Mouse (Mus musculus): ENCODE measurements around the gene Cdh24. TPM values are rescaled to one million over a fixed set of nuclear protein-coding genes. Genes with fewer than 3 reads are reported as not detected.

Cdh24 gene
- 1 to 10 TPM; 2.7 to 3.1 TPM for total RNA-seq (2021)

DNA sequence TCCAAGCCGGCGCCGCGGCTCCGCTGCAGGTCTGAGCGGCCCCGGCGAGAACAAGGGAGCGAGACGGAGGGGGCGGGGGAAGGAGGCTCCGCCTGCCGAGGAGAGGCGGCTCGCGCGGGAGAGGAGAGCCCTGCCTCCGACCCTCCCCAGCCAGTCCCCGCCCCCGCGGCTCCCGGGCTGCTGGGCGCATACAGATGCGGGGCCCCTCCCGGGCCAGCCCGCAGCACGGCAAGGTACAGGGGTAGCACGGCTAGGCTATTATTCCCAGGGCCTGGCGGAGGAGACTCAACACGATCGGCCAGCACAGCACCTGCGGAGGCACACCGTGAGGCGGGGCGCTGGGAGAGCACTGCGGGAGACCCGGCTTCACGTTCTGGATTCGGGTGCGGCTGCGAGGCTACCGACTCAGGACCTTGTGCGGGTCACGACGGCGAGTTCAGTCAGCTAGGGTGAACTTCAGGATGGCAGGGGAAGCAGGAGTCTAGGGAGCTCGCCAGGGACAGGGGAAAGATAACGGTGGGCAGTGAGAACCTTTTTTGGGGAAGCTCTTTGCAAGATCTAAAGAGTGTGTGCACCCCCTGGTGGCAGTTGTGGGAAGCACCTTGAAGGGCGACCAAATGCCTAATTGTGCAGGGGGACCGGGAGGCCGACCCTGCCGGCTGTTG is at the start of gene Cdh24:
Cdh24 (minus strand) TSS at position 60 of the 665 bp plus-strand sequence.
- peak; percentile 93 for DNase-seq

DNA sequence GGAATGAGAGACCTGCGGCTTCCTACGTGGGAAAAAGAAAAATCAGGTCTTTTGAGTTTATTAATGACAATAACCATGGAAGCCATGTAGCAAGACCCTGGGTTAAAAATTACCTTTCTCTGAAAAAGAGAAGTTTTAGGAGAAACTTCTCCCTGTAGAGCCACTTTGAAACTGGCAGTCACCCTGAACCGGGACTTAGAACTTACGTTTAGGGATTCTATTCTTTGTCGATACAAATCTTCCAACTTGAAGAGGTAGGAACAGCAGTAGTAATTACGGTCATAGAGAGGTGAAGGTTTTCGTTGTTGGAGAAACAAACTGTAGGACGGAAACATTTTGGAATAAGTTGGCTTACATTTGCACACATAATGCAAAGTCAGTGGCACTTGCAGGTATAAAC is 46.1 kb upstream of the Cdh24 start:
- no peak for DNase-seq

DNA sequence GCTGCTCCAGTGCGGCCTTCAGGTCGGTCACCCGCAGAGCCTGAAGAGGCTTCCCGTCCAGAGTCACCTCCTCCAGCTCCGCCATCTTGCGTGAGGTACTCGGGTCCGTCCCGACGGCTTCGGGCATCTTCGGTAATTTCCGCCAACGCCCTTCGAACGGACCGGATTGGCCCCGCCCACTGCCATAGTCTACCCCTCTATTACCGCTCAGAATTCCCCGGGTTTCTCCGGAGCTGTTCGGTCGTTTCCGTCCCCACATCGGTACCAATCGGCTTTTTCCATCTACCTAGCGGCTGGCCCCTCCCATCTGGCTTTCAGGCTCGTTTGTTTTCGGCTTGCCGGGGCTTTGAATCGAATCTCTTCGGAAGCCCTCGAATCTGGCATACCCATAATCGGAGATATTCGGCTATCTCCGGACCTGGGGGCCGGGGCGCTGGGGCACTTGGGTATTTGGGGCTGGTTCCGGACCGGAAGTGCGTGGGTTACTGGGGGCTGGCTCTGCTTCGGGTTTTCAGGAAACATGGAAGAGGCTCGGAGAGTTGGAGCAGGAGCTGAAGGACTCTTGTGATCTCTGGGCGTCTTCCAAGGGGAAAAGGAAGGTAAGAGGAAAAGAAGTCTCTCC is 45.5 kb upstream of the Cdh24 start, which contains the start of gene Acin1:
Acin1 (minus strand) TSS at position 410 of the 622 bp plus-strand sequence.
- peak; percentile 100 for DNase-seq

GRCm38 (mm10) chr14:54686063-54686521 is 44.9 kb upstream of the Cdh24 start, which contains the start of gene 1700123O20Rik:
TSS of gene 1700123O20Rik (plus strand) at chr14:54686216.
- DNase-seq, result no peak

GRCm38 (mm10) chr14:54685471-54685870 is 44.3 kb upstream of the Cdh24 start:
- DNase-seq, result no peak

DNA sequence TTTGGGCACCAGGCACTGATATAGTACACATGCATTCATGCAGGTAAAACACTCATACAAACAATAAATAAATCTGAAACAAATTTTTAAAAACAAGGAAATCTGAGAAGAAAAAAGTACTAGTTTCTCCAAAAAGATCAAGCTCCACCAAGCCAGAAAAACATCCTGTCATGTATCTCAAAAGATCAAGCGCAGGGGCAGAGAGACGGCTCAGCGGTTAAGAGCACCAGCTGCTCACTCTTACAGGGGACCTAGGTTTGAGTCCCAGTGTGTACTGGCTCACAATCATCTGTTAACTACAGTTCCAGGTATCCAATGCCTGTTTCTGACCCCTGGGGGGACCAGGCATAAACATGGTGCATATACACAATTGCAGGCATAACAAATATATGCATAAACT is 41.2 kb upstream of the Cdh24 start:
- DNase-seq, result no peak

- DNase-seq, result no peak
These were observed 37.6 kb upstream of the Cdh24 start for GRCm38 (mm10) chr14:54678657-54679304.

- no peak for DNase-seq
These were observed 35.1 kb upstream of the Cdh24 start for GRCm38 (mm10) chr14:54676290-54676689.

- no peak for DNase-seq
These were observed 33.2 kb upstream of the Cdh24 start for GRCm38 (mm10) chr14:54674317-54674716.

DNA sequence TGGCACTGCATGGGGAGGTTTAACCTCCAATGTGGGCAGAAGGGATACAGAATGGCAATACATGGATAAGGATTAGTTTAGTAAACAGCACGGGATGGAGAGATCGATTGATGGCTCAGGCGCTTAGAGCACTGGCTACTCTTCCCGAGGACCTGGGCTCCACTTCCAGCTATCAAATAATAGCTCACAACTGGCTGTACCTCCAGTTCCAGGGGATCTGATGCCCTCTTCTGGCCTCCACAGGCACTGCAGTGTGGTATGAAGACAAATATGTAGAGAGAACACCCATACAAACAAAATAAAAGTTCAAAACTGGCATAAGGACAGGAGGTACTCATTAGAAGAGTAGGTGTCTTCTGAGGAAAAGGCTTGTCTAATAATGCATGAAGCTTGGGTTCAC is 28.2 kb upstream of the Cdh24 start:
- peak; percentile 58 for DNase-seq

DNA sequence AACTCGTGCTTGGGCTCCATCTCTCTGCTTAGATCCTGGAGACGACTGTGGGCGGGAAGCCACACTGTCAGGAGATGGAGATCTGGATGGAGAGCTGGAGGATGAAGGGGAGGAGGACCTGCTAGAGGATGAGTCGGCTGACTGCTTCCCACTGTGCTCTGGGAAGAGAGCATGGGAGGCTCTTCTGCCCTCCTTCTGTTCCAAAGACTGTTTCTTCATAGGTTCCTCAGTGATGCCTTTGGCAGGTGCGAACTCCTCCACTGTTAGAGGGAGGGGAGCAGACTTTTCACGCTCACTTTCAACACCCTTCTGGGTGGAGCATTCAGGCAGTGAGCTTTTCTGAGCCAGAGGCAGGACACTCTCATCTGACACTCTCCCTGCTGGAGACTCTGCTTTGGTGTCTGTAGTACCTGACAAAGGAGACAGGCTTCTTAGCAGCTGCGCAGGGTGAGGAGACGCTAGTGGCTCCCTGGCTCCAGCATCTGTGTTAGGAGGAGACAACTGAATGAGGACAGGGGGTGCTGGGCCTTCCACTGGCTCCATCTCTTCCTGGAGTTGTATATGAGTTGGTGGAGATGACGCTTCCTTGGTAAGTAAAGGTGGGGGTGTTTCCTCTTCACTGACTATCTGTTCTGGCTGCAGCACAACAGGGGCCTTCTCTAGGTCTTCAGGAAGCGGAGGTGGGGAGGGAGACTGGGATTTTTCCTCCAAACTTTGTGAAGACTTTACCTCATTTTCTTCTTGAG is 23.5 kb upstream of the Cdh24 start:
- no peak for DNase-seq

DNA sequence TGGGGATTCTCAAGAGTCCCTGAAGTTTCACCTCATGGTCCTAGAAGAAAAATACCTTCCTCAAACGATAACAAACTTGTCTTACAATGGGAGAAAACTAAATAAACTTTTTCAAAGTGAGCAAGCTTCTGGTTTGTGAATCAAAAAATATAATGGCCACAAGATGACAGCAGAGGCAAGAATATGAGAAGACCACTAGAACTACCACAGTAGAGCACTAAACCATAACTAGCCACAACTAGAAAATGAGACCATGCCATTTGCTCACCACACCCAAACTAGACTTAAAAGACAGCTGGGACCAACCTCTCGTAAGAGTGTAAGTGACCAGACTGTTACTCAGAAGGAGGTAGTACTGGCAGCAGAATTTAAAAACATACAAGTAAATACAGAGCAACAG is 18.8 kb upstream of the Cdh24 start:
- DNase-seq, result no peak

GRCm38 (mm10) chr14:54653496-54653895 is 12.3 kb upstream of the Cdh24 start:
- peak; percentile 88 for DNase-seq

- no peak for DNase-seq
These were observed 11.6 kb upstream of the Cdh24 start for GRCm38 (mm10) chr14:54652787-54653186.

DNA sequence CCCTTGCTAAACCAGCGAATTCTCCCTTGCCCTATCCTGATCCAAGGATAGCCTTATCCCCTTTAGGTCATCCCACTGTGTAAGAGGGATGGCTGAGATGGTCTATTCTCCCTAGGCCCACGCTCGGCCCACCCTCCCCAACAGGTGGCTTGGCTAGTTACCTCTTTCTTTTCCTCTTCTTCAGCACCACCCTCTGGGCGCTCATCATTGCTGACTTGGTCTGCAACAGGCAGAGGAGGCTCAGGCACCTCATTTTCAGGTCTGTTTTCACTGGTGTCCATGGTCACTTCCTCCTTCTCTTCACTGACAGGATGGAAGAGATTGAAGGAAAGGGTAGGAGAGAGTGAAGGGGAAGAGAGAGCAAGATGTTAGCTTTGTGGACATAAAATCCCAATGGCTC is 10.4 kb upstream of the Cdh24 start:
- no peak for DNase-seq

DNA sequence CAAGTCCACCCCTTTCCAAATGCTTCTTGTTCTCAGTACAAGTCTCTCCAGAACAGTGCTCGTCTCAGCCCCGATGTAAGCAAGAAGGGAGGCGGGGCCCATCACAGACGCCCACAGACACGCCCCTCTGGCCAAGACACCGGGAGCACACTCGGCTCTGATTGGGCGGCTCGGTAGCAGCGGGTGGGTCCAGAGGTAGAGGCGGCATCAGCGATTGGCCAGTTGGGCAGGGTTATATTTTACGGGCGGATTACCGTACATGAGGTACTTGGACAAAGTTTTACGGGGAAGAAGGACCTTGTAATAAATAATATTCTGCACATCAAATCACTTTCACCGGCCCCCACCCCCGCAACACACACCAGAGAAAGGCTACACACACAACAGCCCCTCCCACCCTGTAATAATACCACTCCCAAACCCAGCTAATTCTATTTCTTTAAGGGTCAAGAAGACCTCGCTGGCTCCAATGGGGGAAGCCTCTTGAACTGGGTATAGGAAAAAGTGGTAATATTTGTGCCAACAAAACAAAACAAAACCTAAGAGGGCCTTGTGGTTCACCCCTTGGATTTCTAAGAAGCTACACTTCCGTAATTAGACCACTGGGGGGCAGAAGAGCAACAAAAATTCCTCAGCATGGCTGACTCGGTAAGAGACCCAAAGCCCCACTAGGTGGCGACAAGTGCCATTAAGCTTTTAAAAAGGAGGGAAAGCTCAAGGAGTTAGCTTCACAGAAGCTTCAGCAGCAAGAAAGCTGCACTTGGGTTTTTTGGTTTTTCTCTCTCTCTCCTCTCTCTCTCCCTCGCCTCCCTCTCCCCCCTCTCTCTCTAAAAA is 9.7 kb upstream of the Cdh24 start:
- peak; percentile 91 for DNase-seq

- DNase-seq, result no peak
These were observed 6.7 kb upstream of the Cdh24 start for GRCm38 (mm10) chr14:54647900-54648299.

DNA sequence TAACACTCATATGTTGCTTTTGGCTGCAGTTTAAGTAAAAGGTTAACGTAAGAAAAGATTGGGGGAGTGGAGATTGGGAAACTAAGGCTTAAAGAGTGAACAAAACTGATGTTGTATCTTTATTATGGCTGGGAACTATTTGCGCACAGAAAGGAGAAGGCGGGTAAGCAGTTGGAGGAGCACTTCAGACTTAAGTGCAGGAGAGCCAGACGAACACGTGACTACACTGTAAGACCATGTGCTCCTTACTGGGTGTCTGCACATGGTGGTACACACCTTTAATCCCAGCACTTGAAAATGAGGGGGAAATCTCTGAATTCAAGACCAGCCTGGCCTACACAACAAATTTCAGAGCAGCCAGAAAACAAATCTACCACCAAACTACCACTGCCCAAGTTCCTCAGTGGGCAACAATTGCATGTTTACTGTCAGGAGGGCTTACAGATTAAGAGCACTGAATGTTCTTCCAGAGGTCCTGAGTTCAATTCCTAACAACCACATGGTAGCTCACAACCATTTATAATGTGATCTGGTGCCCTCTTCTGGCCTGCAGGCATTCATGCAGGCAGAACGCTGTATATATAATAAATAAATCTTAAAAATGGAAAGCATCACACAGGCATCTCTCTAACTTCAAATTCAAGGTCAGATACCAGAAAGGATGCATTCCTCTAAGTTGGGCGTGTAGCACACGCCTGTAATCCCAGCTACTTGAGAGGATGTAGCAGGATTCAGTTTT is 5.9 kb upstream of the Cdh24 start:
- no peak for DNase-seq

- no peak for DNase-seq
These were observed 5.3 kb upstream of the Cdh24 start for GRCm38 (mm10) chr14:54646455-54646854.

DNA sequence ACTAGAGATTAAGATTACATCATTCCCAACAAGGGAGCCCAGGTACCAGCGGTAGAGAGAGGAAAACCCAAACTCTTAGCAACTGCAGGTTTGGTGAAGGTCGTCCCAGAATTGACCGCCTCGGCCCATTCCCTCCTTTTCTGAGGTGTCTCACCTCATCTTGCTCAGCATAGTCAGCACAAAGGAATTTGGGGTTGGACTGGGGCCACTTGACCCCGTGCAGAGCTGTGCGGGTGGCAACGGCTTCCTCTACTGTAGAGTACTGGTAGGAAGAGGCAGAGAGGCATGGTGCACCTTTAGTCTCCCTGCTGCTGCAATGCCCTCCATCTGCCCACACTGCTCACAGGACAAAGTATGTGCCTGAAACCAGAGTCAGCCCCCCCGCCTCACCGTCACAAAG is 3.1 kb upstream of the Cdh24 start:
- DNase-seq, result no peak

DNA sequence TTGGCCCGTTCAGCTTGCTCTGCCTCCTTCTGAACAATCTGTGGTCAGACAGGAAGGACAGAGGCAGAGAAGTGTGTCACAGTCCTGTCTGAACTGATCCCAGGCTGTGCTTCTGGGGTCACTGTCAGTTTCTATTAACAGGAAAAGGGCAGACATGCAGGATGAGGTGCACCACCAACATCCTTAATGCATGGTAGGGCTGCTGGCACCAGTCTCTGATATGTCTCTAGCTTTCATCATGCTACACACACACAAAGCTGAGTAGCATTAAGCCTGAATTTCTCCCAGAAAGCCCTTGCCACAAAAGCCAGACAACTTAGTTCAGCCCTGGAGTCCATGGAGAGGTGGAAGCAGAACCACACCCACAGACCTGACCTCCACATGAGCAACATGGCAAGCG is 1.8 kb upstream of the Cdh24 start:
- DNase-seq, result no peak

All from heart, postnatal 4 days (tissue).